ENCODE assay signal across 13 mouse cellular contexts in genomic region chr14:67626181-67626580, GRCm38 (mm10).
A peak's percentile ranks its signal among the peaks of the same experiment; 100 is the strongest.
DNase-seq lines count a peak whose midpoint lies in the region.
"Had no signal": no experiment of that assay in that cellular context is flagged by ENCODE, and none has a peak within 500 bp of the region (broad histone marks: within the 10 kb centered on the region; RNA-seq: fewer than 3 reads in every experiment).

No protein-coding gene starts in this region.

- peak; percentile 8 for DNase-seq in adrenal gland, adult 8-10 months
- no peak for DNase-seq in adrenal gland, postnatal 4 days (ENCODE audit: low spot score in 2 of 2)
- peak; percentile 90 for DNase-seq in heart, adult 11 months
- no peak for DNase-seq in heart, adult 18-20 months
- DNase-seq in adipocyte (ENCODE audit: low spot score): peak; percentile 53
- peak; percentile 68 for DNase-seq in adrenal gland, postnatal 14 days
- no peak for DNase-seq in cerebellum, adult 9-11 months
- DNase-seq: cerebellum, adult 11 months; cerebellum, adult 18-20 months; cerebellum, adult 8-10 months; cerebellum, postnatal 10 days; cerebellum, postnatal 25 days; forebrain, postnatal 0 days had no signal

Comparison
In these comparisons a context has a peak if more than half of its experiments do, and no peak if none do; other contexts are left out.
1. DNase-seq: peak in adrenal gland, adult 8-10 months (single experiment), heart, adult 11 months (single experiment), adipocyte (single experiment) and adrenal gland, postnatal 14 days (single experiment); none in adrenal gland, postnatal 4 days (0 of 2), heart, adult 18-20 months (0 of 2) and cerebellum, adult 9-11 months (single experiment).